Mouse (Mus musculus): ENCODE measurements around the gene Ecel1. TPM values are rescaled to one million over a fixed set of nuclear protein-coding genes. Genes with fewer than 3 reads are reported as not detected.
A peak's percentile ranks its signal among the peaks of the same experiment; 100 is the strongest.

The Ecel1 gene
- polyA plus RNA-seq, 2 experiments, result 0.02 TPM; not detected in 1

- Histone ChIP-seq H3K27me3 (ENCODE audit: control insufficient read depth, insufficient read depth, low read length) (no peaks in the 10 kb centered on the region), H3K4me2 (ENCODE audit: low read depth) (no peak overlapping the region), H3K36me3 (replicated peaks; ENCODE audit: control insufficient read depth, insufficient read depth, low read depth) (no peaks in the 10 kb centered on the region), H3K27ac (no peak overlapping the region), H3K4me1 (replicated peaks; ENCODE audit: control insufficient read depth in 2 of 2, insufficient read depth in 2 of 2, low read length in 1 of 2) (no peaks in the 10 kb centered on the region), H3K9ac (replicated peaks) (no peak overlapping the region), H3K9me3 (ENCODE audit: control insufficient read depth, low read length) (no peaks in the 10 kb centered on the region), H3K4me3 (ENCODE audit: insufficient read depth in 1 of 2, low read depth in 2 of 2, low read length in 2 of 2) (no peak overlapping the region)
- TF ChIP-seq EP300 (IDR thresholded peaks at IDR 0.05; ENCODE audit: low read depth), result no peak
- TF ChIP-seq CTCF (IDR thresholded peaks at IDR 0.05; ENCODE audit: low read depth), result no peak
- DNase-seq (ENCODE audit: low read depth in 3 of 3, low spot score in 3 of 3) (no peak), ATAC-seq (ENCODE audit: insufficient read depth) (no peak)
- 65% methylated on average over 1 of the region's 1 CpGs for WGBS (ENCODE audit: insufficient replicate concordance)
Measured at GRCm38 (mm10) chr1:87103936-87104335, 52.4 kb downstream of the Ecel1 start.

DNA sequence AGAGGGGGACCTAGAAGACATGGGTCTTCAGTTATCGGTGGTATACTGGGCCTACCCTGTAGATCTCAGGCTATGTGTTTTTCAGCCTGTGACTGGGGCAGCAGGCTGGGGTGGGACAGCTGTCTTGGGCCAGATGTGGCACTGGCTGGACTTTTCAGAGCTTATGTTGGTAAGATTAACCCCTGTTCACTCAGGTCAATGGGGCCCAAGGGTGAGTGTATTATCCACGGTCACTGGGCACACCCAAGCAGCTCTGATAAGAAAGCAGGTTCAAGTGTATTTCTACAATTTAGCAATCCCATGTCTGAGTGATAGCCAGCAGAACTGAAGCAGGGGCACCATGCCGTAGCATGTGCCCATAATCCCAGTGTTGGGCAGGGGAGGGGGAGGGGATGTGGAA is 54.2 kb downstream of the Ecel1 start:
- Histone ChIP-seq H3K27ac (no peak overlapping the region), H3K4me3 (ENCODE audit: insufficient read depth in 1 of 2, low read depth in 2 of 2, low read length in 2 of 2) (no peak overlapping the region), H3K9ac (replicated peaks) (no peak overlapping the region), H3K4me2 (ENCODE audit: low read depth) (no peak overlapping the region), H3K9me3 (ENCODE audit: control insufficient read depth, low read length) (no peaks in the 10 kb centered on the region), H3K27me3 (ENCODE audit: control insufficient read depth, insufficient read depth, low read length) (no peaks in the 10 kb centered on the region), H3K36me3 (replicated peaks; ENCODE audit: control insufficient read depth, insufficient read depth, low read depth) (no peaks in the 10 kb centered on the region), H3K4me1 (replicated peaks; ENCODE audit: control insufficient read depth in 2 of 2, insufficient read depth in 2 of 2, low read length in 1 of 2) (no peaks in the 10 kb centered on the region)
- TF ChIP-seq EP300 (IDR thresholded peaks at IDR 0.05; ENCODE audit: low read depth), result no peak
- TF ChIP-seq CTCF (IDR thresholded peaks at IDR 0.05; ENCODE audit: low read depth), result no peak
- DNase-seq (ENCODE audit: low read depth in 3 of 3, low spot score in 3 of 3) (no peak), ATAC-seq (ENCODE audit: insufficient read depth) (no peak)
- WGBS (ENCODE audit: insufficient replicate concordance), result 50% methylated on average over 3 of the region's 3 CpGs

GRCm38 (mm10) chr1:87101411-87101810 is 54.9 kb downstream of the Ecel1 start, which contains the start of gene Alpi:
Gene Alpi (minus strand): TSS chr1:87101606.
- Histone ChIP-seq H3K9ac (replicated peaks) (no peak within 1 kb of the TSS), H3K27ac (no peak within 1 kb of the TSS), H3K4me2 (ENCODE audit: low read depth) (no peak within 1 kb of the TSS), H3K9me3 (ENCODE audit: control insufficient read depth, low read length) (no peaks in the 10 kb centered on the region), H3K27me3 (ENCODE audit: control insufficient read depth, insufficient read depth, low read length) (no peaks in the 10 kb centered on the region), H3K4me1 (replicated peaks; ENCODE audit: control insufficient read depth in 2 of 2, insufficient read depth in 2 of 2, low read length in 1 of 2) (no peaks in the 10 kb centered on the region), H3K4me3 (ENCODE audit: insufficient read depth in 1 of 2, low read depth in 2 of 2, low read length in 2 of 2) (no peak within 1 kb of the TSS), H3K36me3 (replicated peaks; ENCODE audit: control insufficient read depth, insufficient read depth, low read depth) (no peaks in the 10 kb centered on the region)
- 62% methylated on average over 1 of the region's 1 CpGs for WGBS (ENCODE audit: insufficient replicate concordance)
- DNase-seq (ENCODE audit: low read depth in 3 of 3, low spot score in 3 of 3) (no peak), ATAC-seq (ENCODE audit: insufficient read depth) (no peak)
- TF ChIP-seq EP300 (IDR thresholded peaks at IDR 0.05; ENCODE audit: low read depth), result no peak
- no peak for TF ChIP-seq CTCF (IDR thresholded peaks at IDR 0.05; ENCODE audit: low read depth)

- H3K9ac ChIP-seq (replicated peaks), result no peak overlapping the region
- H3K9me3 ChIP-seq (ENCODE audit: control insufficient read depth, low read length), result no peaks in the 10 kb centered on the region
- H3K4me3 ChIP-seq (ENCODE audit: insufficient read depth in 1 of 2, low read depth in 2 of 2, low read length in 2 of 2), result no peak overlapping the region
- H3K27me3 ChIP-seq (ENCODE audit: control insufficient read depth, insufficient read depth, low read length), result no peaks in the 10 kb centered on the region
- H3K36me3 ChIP-seq (replicated peaks; ENCODE audit: control insufficient read depth, insufficient read depth, low read depth), result no peaks in the 10 kb centered on the region
- H3K4me1 ChIP-seq (replicated peaks; ENCODE audit: control insufficient read depth in 2 of 2, insufficient read depth in 2 of 2, low read length in 1 of 2), result no peaks in the 10 kb centered on the region
- WGBS (ENCODE audit: insufficient replicate concordance), result 12% methylated on average over 30 of the region's 30 CpGs
- TF ChIP-seq EP300 (IDR thresholded peaks at IDR 0.05; ENCODE audit: low read depth) (no peak), CTCF (IDR thresholded peaks at IDR 0.05; ENCODE audit: low read depth) (peak; percentile 85)
- H3K27ac ChIP-seq, result no peak overlapping the region
- no peak overlapping the region for H3K4me2 ChIP-seq (ENCODE audit: low read depth)
- ATAC-seq (ENCODE audit: insufficient read depth) (no peak), DNase-seq (ENCODE audit: low read depth in 3 of 3, low spot score in 3 of 3) (peak in 1 of 3 experiments; percentile 7)
Measured at GRCm38 (mm10) chr1:87098358-87098975, 57.9 kb downstream of the Ecel1 start.

Other genes with a start within 250 kb of the Ecel1 start
- gene Alppl2, start 66.6 kb downstream of the Ecel1 start, polyA plus RNA-seq (2012; rRNA removed), result not detected in 2 replicates
- not detected in 2 replicates for gene Alppl2, start 66.6 kb downstream of the Ecel1 start, polyA plus RNA-seq (2014; fragmentation: Nextera tagmentation; extraction: Ambion mirVana)
- gene Alpi, start 54.9 kb downstream of the Ecel1 start, polyA plus RNA-seq (2012; rRNA removed), result not detected in 2 replicates
- not detected in 2 replicates for gene Alpi, start 54.9 kb downstream of the Ecel1 start, polyA plus RNA-seq (2014; fragmentation: Nextera tagmentation; extraction: Ambion mirVana)
- gene Akp3, start 31.5 kb downstream of the Ecel1 start, polyA plus RNA-seq (2012; rRNA removed), result not detected in 2 replicates
- not detected in 2 replicates for gene Akp3, start 31.5 kb downstream of the Ecel1 start, polyA plus RNA-seq (2014; fragmentation: Nextera tagmentation; extraction: Ambion mirVana)
- not detected in 2 replicates for gene Prss56, start 26.8 kb upstream of the Ecel1 start, polyA plus RNA-seq (2012; rRNA removed)
- not detected in 2 replicates for gene Prss56, start 26.8 kb upstream of the Ecel1 start, polyA plus RNA-seq (2014; fragmentation: Nextera tagmentation; extraction: Ambion mirVana)
- gene Chrnd, start 34.1 kb upstream of the Ecel1 start, polyA plus RNA-seq (2012; rRNA removed), result not detected in 2 replicates
- not detected in 2 replicates for gene Chrnd, start 34.1 kb upstream of the Ecel1 start, polyA plus RNA-seq (2014; fragmentation: Nextera tagmentation; extraction: Ambion mirVana)
- gene Chrng, start 48.1 kb upstream of the Ecel1 start, polyA plus RNA-seq (2012; rRNA removed), result not detected in 2 replicates
- not detected in 2 replicates for gene Chrng, start 48.1 kb upstream of the Ecel1 start, polyA plus RNA-seq (2014; fragmentation: Nextera tagmentation; extraction: Ambion mirVana)
- 18.9 and 34.8 TPM in 2 replicates for gene Eif4e2, start 57.4 kb upstream of the Ecel1 start, polyA plus RNA-seq (2012; rRNA removed)
- 54.9 and 59.7 TPM in 2 replicates for gene Eif4e2, start 57.4 kb upstream of the Ecel1 start, polyA plus RNA-seq (2014; fragmentation: Nextera tagmentation; extraction: Ambion mirVana)
- not detected in 2 replicates for gene Efhd1, start 107.8 kb upstream of the Ecel1 start, polyA plus RNA-seq (2012; rRNA removed)
- gene Efhd1, start 107.8 kb upstream of the Ecel1 start, polyA plus RNA-seq (2014; fragmentation: Nextera tagmentation; extraction: Ambion mirVana), result not detected in 2 replicates
- 17.1 and 17.9 TPM in 2 replicates for gene Gigyf2, start 170.5 kb upstream of the Ecel1 start, polyA plus RNA-seq (2012; rRNA removed)
- 11.2 and 13.0 TPM in 2 replicates for gene Gigyf2, start 170.5 kb upstream of the Ecel1 start, polyA plus RNA-seq (2014; fragmentation: Nextera tagmentation; extraction: Ambion mirVana)
- gene Kcnj13, start 238.2 kb upstream of the Ecel1 start, polyA plus RNA-seq (2012; rRNA removed), result not detected in 2 replicates
- gene Kcnj13, start 238.2 kb upstream of the Ecel1 start, polyA plus RNA-seq (2014; fragmentation: Nextera tagmentation; extraction: Ambion mirVana), result not detected in 2 replicates

All from liver, embryonic 14.5 days (tissue).